Comparison of ENCODE assay signal across 11 mouse cellular contexts in genomic region chr19:31361161-31361560, GRCm38 (mm10).
A peak's percentile ranks its signal among the peaks of the same experiment; 100 is the strongest.
DNase-seq lines count a peak whose midpoint lies in the region; ATAC-seq and TF ChIP-seq lines count a peak whose summit lies in the region.
"Had no signal": no experiment of that assay in that cellular context is flagged by ENCODE, and none has a peak within 500 bp of the region (broad histone marks: within the 10 kb centered on the region; RNA-seq: fewer than 3 reads in every experiment).

No protein-coding gene starts in this region.

- no peaks in the 10 kb centered on the region for H3K4me1 ChIP-seq in kidney, embryonic 15.5 days
- no peaks in the 10 kb centered on the region for H3K4me1 ChIP-seq in forebrain, postnatal 0 days (ENCODE audit: insufficient read depth)
- H3K4me1 ChIP-seq in intestine, embryonic 16.5 days (ENCODE audit: control insufficient read depth, insufficient read depth, low read length): no peaks in the 10 kb centered on the region
- H3K4me1 ChIP-seq: liver, embryonic 13.5 days had no signal

- H3K4me2 ChIP-seq in kidney, embryonic 15.5 days: no peak overlapping the region
- H3K4me2 ChIP-seq in forebrain, postnatal 0 days (ENCODE audit: low read depth): no peak overlapping the region
- H3K4me2 ChIP-seq in intestine, embryonic 16.5 days (ENCODE audit: low read depth, low read length): no peak overlapping the region
- H3K4me2 ChIP-seq: liver, embryonic 13.5 days had no signal

- ATAC-seq in kidney, embryonic 15.5 days (replicated peaks; ENCODE audit: low FRiP score): no peak
- ATAC-seq in forebrain, postnatal 0 days: peak; percentile 69
- no peak for ATAC-seq in intestine, embryonic 16.5 days
- ATAC-seq: Patski had no signal

- no peak overlapping the region for H3K27ac ChIP-seq in kidney, embryonic 15.5 days
- H3K27ac ChIP-seq in forebrain, postnatal 0 days (ENCODE audit: low read depth, low read length): no peak overlapping the region
- H3K27ac ChIP-seq in intestine, embryonic 16.5 days (ENCODE audit: low read length): no peak overlapping the region
- H3K27ac ChIP-seq: liver, embryonic 13.5 days had no signal

- H3K9me3 ChIP-seq in kidney, embryonic 15.5 days (replicated peaks): no peaks in the 10 kb centered on the region
- H3K9me3 ChIP-seq in forebrain, postnatal 0 days (ENCODE audit: low read length): no peaks in the 10 kb centered on the region
- no peaks in the 10 kb centered on the region for H3K9me3 ChIP-seq in intestine, embryonic 16.5 days (ENCODE audit: control insufficient read depth, low read length)
- H3K9me3 ChIP-seq: liver, embryonic 13.5 days had no signal

- 46% methylated on average over 3 of the region's 3 CpGs for WGBS in kidney, embryonic 15.5 days
- 30% methylated on average over 3 of the region's 3 CpGs for WGBS in forebrain, postnatal 0 days
- WGBS in intestine, embryonic 16.5 days: 56% methylated on average over 3 of the region's 3 CpGs

- peak; percentile 31 for DNase-seq in kidney, adult 11 months
- peak; percentile 56 for DNase-seq in adrenal gland, postnatal 25 days
- DNase-seq in forebrain, postnatal 0 days: peak; percentile 63
- peak; percentile 47 to 64 for DNase-seq in layer of hippocampus, postnatal 36 days
- DNase-seq in right cerebral cortex, postnatal 25 days: peak; percentile 28
- DNase-seq in embryo, embryonic 10.5 days (ENCODE audit: low spot score): no peak
- DNase-seq: liver, embryonic 13.5 days had no signal

- no peak overlapping the region for H3K9ac ChIP-seq in kidney, embryonic 15.5 days
- no peak overlapping the region for H3K9ac ChIP-seq in forebrain, postnatal 0 days
- H3K9ac ChIP-seq in intestine, embryonic 16.5 days (ENCODE audit: low read depth, low read length): no peak overlapping the region
- H3K9ac ChIP-seq: liver, embryonic 13.5 days had no signal

- no peak overlapping the region for H3K4me3 ChIP-seq in kidney, embryonic 15.5 days (replicated peaks)
- H3K4me3 ChIP-seq in forebrain, postnatal 0 days (ENCODE audit: low read depth, low read length): no peak overlapping the region
- no peak overlapping the region for H3K4me3 ChIP-seq in intestine, embryonic 16.5 days (ENCODE audit: low read length)
- H3K4me3 ChIP-seq: erythroblast, embryonic 14.5 days; liver, embryonic 13.5 days had no signal

- no peaks in the 10 kb centered on the region for H3K27me3 ChIP-seq in kidney, embryonic 15.5 days
- no peaks in the 10 kb centered on the region for H3K27me3 ChIP-seq in forebrain, postnatal 0 days (ENCODE audit: insufficient read depth, low read length)
- no peaks in the 10 kb centered on the region for H3K27me3 ChIP-seq in intestine, embryonic 16.5 days (replicated peaks; ENCODE audit: control insufficient read depth, insufficient read depth, low read length)
- H3K27me3 ChIP-seq: liver, embryonic 13.5 days had no signal

- no peaks in the 10 kb centered on the region for H3K36me3 ChIP-seq in kidney, embryonic 15.5 days
- H3K36me3 ChIP-seq in forebrain, postnatal 0 days (ENCODE audit: insufficient read depth): no peaks in the 10 kb centered on the region
- no peaks in the 10 kb centered on the region for H3K36me3 ChIP-seq in intestine, embryonic 16.5 days (ENCODE audit: control insufficient read depth, insufficient read depth, low read length)
- H3K36me3 ChIP-seq: liver, embryonic 13.5 days had no signal

- TF ChIP-seq CTCF in forebrain, postnatal 0 days (IDR thresholded peaks at IDR 0.05; ENCODE audit: low read depth): no peak
